Mouse (Mus musculus) G1E (cell line): Measurements from ENCODE around the gene Rfxank.

Experiments
- CTCF ChIP-seq: IDR thresholded peaks from 2 replicates; pipeline ENCODE4 v1.5.1; 2012; ENCODE audit warnings: low read depth, low read length, inconsistent platforms, mixed read lengths
- GATA1 ChIP-seq: IDR thresholded peaks from 2 replicates; pipeline ENCODE4 v1.6.1; 2012; ENCODE audit warnings: borderline replicate concordance, low read length, inconsistent platforms, mixed read lengths
- POLR2AphosphoS5 ChIP-seq: IDR thresholded peaks from 2 replicates; pipeline ENCODE4 v1.6.1; 2012; ENCODE audit warnings: low read depth, low read length, inconsistent platforms; ENCODE audit not compliant: insufficient replicate concordance
- TAL1 ChIP-seq: conservative IDR thresholded peaks from 2 replicates; pipeline ENCODE4 v1.6.1; 2012; ENCODE audit warnings: low read depth, low read length, inconsistent platforms, mixed read lengths

- TF ChIP-seq CTCF (no peak), GATA1 (no peak), TAL1 (no peak), POLR2AphosphoS5 (no peak)
Measured at GRCm38 (mm10) chr8:70159211-70159610, 20.3 kb upstream of the Rfxank start.
